Mouse (Mus musculus) layer of hippocampus, adult 18-20 months (tissue): Measurements from ENCODE around the gene Ccna1. TPM values are rescaled to one million over a fixed set of nuclear protein-coding genes. Genes with fewer than 3 reads are reported as not detected.

Experiments
- total RNA-seq, 2 experiments: library from RNA; stranded (reverse); gene quantifications; 2 replicates each; pipeline ENCODE4 v1.2.3; 2021

Ccna1 gene
- total RNA-seq, 2 experiments from 2014 or later: 1.6 to 1.7 TPM

Other genes with a start within 250 kb of the Ccna1 start
- gene Rfxap, start 247.7 kb downstream of the Ccna1 start, total RNA-seq: 10 to 100 TPM; 52.4 to 58.8 TPM
- gene Sertm1, start 139.6 kb downstream of the Ccna1 start, total RNA-seq: 10 to 100 TPM; 82.5 to 83.8 TPM
- gene Spg20, start 56.6 kb upstream of the Ccna1 start, total RNA-seq: 10 to 100 TPM; 46.7 to 58.2 TPM
- under 1 TPM in 1 of 2 experiments, not detected in 1; 0.38 TPM for gene Ccdc169, start 81.8 kb upstream of the Ccna1 start, total RNA-seq
- gene Sohlh2, start 126.5 kb upstream of the Ccna1 start, total RNA-seq: not detected
- 100 to 1,000 TPM; 528 to 532 TPM for gene Dclk1, start 186.9 kb upstream of the Ccna1 start, total RNA-seq